Mouse (Mus musculus): ENCODE results near the gene Ankrd65. TPM values are rescaled to one million over a fixed set of nuclear protein-coding genes. Genes with fewer than 3 reads are reported as not detected.
"Not testable (repeated sequence)": the region's sequence is repeated elsewhere in the genome, so short reads cannot be mapped to it uniquely, and the experiment has no call there.

The Ankrd65 gene
- not detected for total RNA-seq (2021)

GRCm38 (mm10) chr4:155790021-155790489 is at the start of gene Ankrd65:
Gene Ankrd65, plus strand, starts transcription at chr4:155790439.
- intact Hi-C loops (cut with DNase I), result no loop called here
- DNase-seq (ENCODE audit: low spot score), result no peak

DNA sequence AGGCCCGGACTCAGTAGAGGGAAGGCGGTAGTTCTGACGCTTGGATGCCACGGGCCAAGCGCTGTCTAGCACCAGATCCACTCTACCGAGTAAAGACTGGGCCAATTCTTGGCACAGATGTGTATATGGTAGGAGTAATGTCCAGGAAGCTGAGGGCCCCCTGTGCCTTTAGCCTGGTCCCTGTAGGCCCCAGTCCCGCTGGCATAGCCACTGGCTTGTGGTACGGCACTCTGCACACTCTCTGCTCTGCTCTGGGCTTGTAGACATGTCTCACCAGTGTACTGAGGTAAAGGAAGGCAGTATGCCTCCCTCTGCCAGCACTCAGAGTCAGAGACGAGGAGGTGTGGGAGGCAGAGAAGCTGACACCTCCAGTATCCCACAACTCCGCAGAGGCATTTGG is 49.6 kb upstream of the Ankrd65 start:
- DNase-seq (ENCODE audit: low spot score); intact Hi-C loops (cut with DNase I): not testable (repeated sequence)

GRCm38 (mm10) chr4:155742684-155743083 is 47.6 kb upstream of the Ankrd65 start:
- DNase-seq (ENCODE audit: low spot score), result no peak
- intact Hi-C loops (cut with DNase I), result no loop called here

- DNase-seq (ENCODE audit: low spot score), result no peak
- intact Hi-C loops (cut with DNase I), result no loop called here
These were observed 45.8 kb upstream of the Ankrd65 start for GRCm38 (mm10) chr4:155744474-155744873.

- no peak for DNase-seq (ENCODE audit: low spot score)
These were observed 45.1 kb upstream of the Ankrd65 start for GRCm38 (mm10) chr4:155745136-155745535.

GRCm38 (mm10) chr4:155746036-155746548 is 44.1 kb upstream of the Ankrd65 start:
- intact Hi-C loops (cut with DNase I), result no loop called here
- DNase-seq (ENCODE audit: low spot score), result no peak

More at GRCm38 (mm10) chr4:155745136-155745535, 45.1 kb upstream of the Ankrd65 start:
- intact Hi-C loops (cut with DNase I), result no loop called here

GRCm38 (mm10) chr4:155746575-155747490 is 43.4 kb upstream of the Ankrd65 start:
- no peak for DNase-seq (ENCODE audit: low spot score)

GRCm38 (mm10) chr4:155757011-155757410 is 33.2 kb upstream of the Ankrd65 start:
- no peak for DNase-seq (ENCODE audit: low spot score)
- intact Hi-C loops (cut with DNase I), result no loop called here

More at GRCm38 (mm10) chr4:155746575-155747490, 43.4 kb upstream of the Ankrd65 start:
- intact Hi-C loops (cut with DNase I), result no loop called here

DNA sequence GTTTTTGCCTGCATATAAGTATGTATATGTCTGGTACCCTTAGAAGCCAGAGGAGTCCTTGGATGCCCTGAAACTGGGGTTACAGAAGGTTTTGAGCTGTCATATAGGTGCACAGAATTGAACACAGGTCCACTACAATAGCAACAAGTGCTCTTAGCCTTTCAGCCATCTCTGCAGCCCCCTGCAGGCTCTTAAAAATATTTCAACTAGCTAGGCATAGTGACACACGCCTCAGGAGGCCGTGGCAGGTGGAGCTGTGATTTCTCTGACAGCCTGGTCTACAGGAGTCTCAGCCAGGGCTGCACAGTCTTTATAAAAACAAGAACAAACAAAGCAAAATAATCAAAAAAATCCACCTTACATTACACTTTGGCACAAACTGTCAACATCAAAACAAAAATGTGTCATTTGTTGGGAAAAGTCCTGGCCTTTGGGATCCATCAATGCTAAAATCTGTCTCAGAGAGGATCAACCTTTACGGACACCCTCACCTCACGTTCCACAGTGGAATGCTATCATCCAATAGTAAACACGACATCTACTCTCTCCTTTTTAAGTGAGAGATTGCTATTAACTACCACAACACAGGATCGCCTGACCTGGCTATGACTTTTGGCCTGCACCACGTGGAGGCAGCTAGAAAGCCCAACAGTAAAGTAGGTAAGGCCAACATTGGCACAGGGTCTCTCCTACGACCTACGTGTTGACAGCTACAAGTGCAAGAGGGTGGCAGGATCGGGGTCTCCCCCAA is 30.2 kb upstream of the Ankrd65 start:
- no peak for DNase-seq (ENCODE audit: low spot score)
- intact Hi-C loops (cut with DNase I), result no loop called here

DNA sequence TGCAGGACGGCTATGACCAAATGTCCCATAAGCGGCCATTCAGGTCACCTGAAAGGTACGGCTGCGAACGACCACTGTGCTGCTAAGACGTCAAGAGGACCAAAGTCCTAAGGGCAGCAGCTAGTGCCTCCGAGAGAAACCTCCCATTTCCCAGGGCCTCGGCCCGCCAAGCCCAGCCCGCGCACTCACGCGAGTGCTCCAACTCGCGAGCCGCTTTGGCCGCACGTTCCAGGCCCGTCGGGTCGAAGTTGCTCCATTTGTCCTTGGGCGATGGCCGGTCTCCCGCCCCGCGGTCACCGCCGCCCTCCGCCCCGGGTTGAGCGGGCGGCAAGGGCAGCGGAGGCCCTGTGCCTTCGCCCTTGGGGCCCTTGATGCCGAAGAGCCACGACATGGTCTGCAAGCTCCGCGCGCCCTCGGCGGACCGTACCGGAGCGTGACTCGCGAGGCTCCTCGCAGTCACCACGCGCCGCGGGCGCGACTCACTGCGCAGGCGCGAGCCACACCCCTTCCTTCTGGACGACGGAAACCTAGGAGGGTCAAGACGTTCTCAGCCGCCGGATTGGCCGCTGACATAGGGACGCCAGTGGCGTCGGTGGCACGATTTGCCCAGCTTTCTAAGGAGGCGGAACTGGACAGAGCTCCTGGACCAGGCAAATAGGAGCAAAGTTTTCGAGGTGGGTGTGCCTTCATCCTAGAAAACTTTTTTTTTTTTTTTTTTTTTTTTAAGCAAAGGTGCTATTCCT is 29.5 kb upstream of the Ankrd65 start, which contains the start of gene Atad3a:
TSS of gene Atad3a (minus strand) at position 481 of the 743 bp plus-strand sequence.
- peak; percentile 93 for DNase-seq (ENCODE audit: low spot score)
- intact Hi-C loops (cut with DNase I), result no loop called here

DNA sequence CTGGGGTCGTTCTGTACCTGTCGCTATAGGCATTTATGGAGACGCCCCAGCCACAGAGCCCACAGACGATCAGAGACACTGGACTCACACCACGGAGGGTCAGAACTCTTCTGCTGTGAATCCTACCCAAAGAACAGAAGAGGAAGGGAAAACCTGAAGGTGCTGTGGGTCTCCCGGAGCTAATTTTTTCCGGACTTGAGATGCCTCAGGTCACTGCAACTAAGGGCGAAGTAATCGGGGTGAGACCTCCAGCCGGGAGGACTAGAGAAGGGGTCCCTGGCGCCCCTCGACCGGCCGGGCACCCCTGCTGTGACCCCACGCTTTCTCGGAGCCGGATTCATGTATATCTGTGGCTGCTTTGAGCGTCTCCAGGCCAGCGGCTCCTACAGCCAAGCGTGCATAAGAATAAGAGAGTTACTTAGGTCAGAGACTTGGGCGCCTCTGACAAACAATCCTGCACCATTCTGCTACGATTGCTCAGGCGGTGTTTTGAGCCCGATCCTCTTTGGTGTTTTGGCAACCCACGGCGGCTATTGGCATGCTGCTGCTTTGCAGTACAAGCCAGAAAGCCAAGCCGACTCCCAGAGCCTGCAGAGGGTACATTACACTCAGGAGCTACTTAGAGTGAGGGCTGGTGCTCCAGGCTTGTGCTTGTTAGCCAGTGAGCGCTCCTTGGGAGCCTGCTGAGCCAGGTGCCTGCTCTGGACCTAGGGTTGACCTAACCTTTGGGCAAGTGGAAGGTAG is 28.7 kb upstream of the Ankrd65 start:
- DNase-seq (ENCODE audit: low spot score), result no peak
- intact Hi-C loops (cut with DNase I), result no loop called here

- no peak for DNase-seq (ENCODE audit: low spot score)
- intact Hi-C loops (cut with DNase I), result no loop called here
These were observed 27.9 kb upstream of the Ankrd65 start for GRCm38 (mm10) chr4:155762357-155762756.

DNA sequence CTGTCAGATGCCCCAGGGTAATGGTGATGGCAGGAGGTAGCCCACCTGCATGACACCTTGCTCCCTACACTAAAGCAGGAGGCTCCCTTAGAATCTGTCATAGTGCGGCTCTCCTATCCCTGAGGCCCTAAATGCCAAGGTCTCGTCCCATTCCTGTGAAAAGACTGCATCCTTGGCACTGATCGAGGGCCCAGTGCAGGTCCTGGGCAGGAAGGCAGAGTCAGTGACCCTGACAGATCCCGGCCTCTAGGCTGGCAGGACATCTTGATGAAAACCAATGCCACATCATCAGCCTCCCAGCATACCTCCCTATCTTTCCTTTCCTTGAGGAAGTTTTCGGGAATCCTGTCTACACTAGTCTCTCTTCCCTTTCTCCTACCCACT is 20.8 kb upstream of the Ankrd65 start:
- no peak for DNase-seq (ENCODE audit: low spot score)
- intact Hi-C loops (cut with DNase I), result loop anchor here (5.0 kb wide), 1 partner anchor 33 kb away; the partner anchor contains the start of gene Mrpl20

DNA sequence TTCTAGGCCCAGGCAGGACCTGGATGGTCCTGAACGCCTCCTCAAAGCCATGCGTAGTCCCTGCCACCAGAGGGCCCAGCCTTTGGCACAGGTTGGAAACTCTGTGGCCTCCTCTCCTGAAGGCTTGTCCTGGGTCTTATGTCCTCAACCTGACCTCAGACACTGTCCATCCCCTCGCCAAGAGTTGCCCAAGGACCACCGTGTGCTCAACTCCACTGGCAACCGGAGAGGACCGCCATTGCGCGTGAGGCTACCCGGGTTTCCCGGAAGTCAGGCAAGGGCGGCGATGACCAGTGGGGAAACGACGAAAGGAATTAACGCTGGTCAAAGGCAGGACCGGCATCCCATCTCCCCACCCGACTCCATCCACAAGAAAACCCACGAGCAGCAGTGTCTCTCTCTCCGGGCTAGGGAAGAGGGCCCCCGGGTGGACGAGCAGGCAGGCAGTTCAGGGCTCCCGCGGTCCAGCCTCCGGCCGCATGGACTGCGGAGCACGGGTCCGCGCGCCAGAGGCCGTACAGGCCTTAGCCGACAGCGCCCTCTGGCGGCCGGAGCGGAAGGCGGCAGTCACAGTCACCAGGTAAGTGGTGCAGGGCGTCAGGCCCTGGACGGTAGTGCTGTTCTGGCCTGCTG is 20.2 kb upstream of the Ankrd65 start:
- intact Hi-C loops (cut with DNase I), result loop anchor here (2.0 to 5.0 kb wide), 2 partner anchors 32 to 49 kb away; partner anchors contain the start of gene Mrpl20
- peak; percentile 76 for DNase-seq (ENCODE audit: low spot score)

DNA sequence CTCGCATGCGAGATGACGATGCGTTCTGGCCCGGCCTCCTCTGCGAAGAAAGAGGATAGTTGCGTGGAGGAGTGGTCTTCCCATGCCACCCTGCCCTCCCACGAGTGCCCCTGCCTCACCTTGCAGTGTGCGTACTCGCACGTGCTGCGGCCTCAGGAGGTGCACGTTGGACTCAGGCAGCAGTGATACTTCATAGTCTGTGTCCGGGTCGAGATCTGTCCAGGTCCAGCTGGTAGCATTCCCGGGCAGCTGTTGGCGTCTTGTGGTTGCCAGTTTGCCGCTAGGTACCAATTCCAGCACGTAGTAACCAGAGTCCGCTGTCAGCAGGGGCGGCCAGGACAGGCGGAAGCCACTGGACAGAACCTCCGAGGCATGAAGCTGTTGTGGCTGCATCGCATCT is 19.6 kb upstream of the Ankrd65 start:
- intact Hi-C loops (cut with DNase I), result loop anchor here (1.0 to 2.0 kb wide), 2 partner anchors 15 to 50 kb away; partner anchors contain the start of gene Tmem88b
- no peak for DNase-seq (ENCODE audit: low spot score)

DNA sequence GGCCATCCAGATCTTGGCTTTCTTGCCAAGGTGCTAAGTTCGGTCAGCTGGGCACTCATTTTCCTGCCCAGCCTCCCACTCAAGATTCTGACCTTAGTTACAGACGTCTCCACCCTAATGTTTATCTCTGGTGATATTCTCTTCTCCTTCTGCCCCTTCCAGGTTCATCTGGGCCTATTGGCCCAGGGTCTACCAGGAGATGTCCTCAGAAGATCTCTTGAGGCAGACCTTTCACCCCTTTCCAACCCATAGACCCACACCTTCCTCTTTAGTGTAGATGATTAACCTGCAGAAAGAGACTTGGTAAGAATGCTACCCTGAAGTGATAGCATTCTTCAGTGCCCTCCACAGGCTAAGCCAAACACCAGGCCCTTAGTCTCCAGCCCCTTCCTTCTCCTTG is 18.5 kb upstream of the Ankrd65 start:
- intact Hi-C loops (cut with DNase I), result loop anchor here (1.0 to 2.0 kb wide), 2 partner anchors 14 to 51 kb away; partner anchors contain the start of gene Tmem88b
- no peak for DNase-seq (ENCODE audit: low spot score)

- intact Hi-C loops (cut with DNase I), result no loop called here
- no peak for DNase-seq (ENCODE audit: low spot score)
These were observed 17.5 kb upstream of the Ankrd65 start for GRCm38 (mm10) chr4:155772786-155773185.

GRCm38 (mm10) chr4:155773335-155774078 is 16.7 kb upstream of the Ankrd65 start:
- no peak for DNase-seq (ENCODE audit: low spot score)
- intact Hi-C loops (cut with DNase I), result no loop called here
